Mouse (Mus musculus) embryo, embryonic 11.5 days (tissue): Measurements from ENCODE around the gene Fam227b.

Experiments used
- DNase-seq: peaks from one replicate; pipeline ENCODE4 v3.0.0-alpha.2; 2012; ENCODE audit warnings: low read depth, low spot score

Fam227b gene

DNA sequence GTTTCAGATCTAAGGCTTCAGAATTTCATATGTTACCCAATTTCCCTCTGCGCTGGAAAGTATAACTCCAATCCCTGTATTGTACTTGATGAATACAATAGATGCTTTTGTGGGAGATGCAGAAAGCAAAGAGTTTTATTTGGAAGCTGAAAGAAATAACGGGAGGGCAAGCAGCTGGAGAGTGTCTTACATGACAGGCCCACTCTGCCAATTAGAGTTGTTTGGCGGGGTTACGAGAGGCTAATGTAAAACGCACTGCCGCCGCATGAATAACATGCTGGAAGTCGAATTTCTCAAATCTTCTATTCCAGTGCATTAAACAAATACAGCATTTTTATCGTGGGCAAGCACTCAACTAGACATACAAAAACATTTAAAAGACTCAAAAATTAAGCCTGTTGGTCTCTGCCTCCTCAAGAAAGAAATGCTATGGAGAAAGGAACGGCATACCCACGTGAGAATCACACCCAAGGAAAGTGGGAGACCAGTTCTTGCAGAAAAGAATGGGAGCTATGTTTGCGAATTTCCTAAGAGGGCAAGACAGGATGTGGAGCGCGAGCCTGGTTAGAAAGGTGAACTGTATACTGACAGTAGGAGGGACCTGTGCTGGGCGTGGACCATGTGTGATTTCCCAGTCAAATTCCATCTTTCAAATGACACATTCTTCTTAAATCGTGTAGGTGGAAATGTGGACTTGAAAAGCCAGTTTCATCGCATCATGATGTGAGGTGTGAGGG lies 90.6 kb downstream of the Fam227b start:
- DNase-seq = no peak

DNA sequence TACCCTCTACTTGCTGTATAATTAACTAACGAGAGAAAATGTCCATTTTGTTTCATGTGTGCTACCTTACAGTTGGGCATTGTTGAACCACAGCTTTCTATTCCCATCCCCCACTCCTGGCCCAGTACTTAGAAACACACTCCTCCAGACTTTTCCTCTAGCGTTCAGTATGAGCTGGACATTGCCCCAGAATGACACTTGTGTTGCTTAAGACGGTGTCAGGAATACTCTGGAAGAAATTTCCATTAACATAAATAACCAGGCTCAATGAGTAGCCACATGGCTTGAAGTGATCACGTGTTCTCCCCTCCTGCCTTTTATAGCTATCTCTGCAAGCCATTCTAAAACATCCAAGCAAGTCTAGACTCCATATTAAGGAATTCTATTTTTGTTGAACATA lies 91.2 kb downstream of the Fam227b start:
- no peak for DNase-seq

DNA sequence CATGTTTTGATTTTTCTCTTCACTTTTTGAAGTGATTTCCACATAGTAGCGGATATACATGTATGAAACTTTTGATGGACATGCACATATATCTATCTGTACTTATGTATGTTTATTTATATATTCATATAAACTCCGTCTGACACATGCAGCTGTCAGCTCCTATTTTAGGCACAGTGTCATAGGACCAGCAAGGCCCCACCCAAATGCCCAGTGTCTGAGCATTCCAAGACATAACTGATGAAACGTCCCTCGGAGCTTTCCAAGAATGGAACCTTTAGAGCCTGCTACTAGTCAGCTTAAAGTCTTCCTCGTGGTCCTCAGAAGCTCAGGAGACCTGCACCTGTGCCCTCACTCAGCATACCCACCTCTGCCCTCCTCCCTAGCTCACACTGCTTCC lies 98.1 kb downstream of the Fam227b start:
- no peak for DNase-seq

DNA sequence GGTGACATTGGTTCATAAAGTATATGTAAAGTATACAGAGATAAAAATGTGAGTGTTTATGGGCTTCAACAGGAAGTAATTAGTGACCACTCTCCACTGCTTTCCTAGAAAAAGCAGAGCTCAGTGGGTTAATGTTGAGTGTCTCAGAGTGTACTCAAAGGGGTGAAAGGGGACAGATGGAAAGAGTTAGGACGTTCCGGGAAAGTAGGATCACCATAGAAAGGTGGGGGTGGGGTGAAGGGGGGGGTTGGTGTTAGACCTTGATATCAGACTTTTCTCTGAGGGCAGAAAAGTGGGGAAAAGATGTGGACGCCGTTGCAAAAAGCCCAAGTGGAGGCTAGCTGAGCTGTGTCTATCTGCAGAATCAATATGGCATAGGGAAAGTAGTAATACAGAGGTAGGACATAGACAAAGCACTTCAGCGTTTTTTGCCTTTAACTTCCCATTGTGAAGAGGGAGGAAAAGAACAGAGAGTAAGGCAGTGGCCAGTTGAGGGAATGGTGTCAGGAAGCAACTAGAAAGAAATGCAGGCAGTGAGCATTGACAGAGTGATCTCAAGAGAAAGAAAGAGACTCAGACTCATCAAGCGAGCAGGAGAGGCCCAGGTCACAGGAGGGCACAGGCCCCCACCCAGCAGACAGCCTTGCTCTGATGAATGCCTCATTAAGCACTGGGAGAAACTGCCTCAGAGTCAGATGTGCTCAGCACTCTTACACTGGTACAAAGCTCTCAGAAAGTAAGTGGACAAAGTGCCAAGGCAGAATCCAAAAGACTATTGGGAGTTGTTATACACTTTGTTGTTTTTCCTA lies 98.9 kb downstream of the Fam227b start:
- peak; percentile 14 for DNase-seq

DNA sequence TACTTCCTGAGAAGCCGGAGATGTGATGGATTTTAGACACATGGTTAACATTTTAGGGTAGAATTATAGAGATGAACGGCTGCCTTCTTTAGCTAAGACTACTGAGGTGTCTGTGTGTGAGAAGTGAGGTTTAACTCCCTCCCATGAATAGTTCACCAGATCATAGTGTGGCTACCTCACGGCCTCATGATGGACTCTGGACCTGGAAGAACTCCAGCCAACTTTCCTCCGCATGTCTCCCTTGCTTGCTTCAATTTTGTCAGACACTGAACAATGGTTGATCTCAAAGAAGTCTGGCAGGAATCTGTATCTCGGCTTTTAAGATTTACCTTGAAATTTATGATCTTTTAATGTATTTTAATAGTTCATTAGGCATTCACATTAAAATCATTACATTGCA lies 106.2 kb downstream of the Fam227b start:
- DNase-seq = no peak

DNA sequence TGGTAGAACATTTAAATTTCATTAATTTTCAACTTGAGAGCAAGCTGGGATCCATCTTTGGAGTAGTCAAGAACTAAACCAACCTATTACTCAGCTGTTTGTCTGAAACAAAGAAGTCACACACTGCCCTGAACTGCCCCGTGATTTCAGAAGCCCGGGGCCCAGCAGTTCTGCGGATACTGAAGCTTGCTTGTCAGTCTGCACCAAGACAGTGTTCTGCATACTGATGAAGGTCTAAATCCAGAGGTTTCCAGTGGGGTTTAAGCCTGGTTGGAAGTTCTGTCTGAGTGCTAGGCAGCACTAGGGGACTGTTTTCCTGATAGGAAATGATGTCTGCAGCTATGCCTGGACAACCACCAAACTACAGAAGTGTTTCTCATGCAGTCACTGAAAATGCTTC lies 109.1 kb downstream of the Fam227b start:
- no peak for DNase-seq

DNA sequence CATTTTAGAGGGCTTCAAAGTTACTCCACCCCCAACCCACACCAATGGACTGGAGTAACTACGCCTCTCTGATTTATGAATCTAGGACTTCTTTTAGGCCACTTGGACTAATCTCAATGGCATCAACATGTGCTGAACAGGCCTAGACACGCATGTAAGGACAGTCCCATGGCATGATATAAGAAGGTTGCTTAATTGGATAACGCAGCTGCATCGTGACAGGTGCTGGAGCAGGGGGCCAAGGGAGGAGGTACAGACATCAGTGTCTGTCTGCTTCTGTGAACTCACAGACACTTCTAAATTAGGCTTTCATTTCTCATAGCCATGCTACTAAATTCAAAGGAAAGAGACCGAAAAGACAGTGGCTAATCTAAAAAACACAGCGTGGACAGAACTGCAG lies 110.6 kb downstream of the Fam227b start:
- DNase-seq = no peak

DNA sequence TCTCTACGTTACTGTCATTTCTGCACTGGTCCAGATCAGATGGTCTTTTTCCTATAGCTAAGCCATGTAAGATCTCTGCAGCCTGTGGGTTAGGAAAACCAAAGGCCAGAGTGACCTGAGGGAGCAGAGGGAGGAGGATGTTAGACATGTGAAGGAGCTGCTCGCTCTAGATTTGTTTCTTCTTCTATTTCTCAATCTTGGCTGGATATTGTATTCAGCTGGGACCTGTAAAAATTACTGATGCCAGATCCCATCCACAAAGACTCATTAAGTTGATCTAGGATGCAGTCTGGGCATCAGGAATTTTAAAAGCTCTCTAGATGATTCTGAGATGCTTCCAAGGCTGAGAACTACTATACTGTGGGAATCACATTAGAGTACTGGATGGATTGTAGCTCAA lies 111.2 kb downstream of the Fam227b start:
- DNase-seq = no peak

DNA sequence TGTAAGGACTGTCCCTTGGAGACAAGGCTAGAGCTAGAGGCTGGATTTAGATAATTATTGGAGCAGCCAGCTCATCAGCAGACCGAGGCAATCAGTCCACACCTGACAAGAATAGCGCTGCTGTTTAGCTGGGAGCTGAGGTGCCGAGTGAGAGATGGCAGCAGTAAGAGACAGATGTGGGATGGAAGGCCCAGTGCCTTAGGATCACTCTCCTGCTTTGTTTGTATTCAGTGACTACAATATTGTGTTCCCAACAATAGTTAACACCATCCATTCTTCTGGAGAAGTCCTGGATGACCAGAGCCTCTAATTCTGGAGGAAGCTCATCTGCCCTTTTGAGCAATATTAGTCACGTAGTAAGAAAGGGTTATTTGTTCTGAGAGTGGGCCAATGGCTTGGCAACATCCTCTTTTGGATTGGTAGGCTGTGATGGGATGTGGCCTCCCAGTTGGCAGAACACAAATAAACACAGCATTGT lies 112.4 kb downstream of the Fam227b start:
- no peak for DNase-seq

DNA sequence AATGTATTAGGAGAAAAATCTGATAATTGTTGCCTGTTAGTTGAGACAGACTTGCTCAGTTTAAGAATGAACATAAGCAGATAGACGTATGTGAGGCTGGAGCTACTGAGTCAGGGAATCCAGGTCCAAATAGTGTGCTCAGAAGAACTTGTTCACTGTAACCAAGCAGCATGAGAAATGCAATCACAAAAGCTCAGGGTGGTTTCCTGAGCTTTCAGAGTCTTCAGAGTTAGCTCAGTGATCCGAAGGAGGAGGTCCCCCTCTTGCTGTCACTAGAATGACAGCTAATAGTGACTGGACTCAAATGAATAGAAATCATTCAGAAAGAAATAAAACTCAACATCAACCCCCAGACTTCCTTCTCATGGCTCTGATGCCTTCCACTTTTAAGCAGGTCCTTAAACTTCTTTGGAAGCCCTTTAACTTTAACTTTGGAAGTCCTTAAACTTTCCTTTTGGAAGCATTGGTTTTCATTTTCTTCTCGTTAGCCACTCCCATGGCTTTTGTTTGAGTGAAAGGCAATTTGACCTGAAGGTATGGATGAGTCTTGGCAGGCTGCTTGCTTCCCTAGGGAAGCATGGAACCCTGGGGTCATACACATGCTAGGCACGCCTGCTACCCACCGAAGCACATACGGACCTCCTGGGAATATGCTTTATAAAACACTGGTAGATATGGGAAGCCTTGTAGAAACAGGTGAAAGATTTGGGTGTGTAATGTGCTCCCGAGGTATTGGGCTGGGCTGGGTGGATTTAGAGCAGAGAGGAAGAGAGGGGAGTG lies 113.4 kb downstream of the Fam227b start:
- no peak for DNase-seq

DNA sequence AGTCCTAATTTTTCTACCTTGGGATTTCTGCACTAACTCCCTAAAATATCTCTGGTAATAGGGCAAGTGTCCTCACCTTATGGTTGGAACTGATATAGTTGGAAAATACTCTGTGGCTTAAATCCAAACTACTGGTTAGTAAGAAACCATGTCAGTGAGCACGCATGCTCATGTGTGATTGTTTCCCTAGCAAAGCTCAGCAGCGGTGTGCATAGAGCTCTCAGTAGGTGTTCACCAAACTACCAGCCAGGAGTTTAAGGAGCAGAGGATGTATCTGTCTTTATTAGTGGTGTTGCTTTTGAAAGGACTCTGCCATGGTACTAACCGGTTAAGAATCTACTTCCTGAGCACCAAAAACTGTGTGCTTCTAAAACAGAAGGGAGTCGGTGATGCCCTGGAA lies 115.7 kb downstream of the Fam227b start:
- no peak for DNase-seq

DNA sequence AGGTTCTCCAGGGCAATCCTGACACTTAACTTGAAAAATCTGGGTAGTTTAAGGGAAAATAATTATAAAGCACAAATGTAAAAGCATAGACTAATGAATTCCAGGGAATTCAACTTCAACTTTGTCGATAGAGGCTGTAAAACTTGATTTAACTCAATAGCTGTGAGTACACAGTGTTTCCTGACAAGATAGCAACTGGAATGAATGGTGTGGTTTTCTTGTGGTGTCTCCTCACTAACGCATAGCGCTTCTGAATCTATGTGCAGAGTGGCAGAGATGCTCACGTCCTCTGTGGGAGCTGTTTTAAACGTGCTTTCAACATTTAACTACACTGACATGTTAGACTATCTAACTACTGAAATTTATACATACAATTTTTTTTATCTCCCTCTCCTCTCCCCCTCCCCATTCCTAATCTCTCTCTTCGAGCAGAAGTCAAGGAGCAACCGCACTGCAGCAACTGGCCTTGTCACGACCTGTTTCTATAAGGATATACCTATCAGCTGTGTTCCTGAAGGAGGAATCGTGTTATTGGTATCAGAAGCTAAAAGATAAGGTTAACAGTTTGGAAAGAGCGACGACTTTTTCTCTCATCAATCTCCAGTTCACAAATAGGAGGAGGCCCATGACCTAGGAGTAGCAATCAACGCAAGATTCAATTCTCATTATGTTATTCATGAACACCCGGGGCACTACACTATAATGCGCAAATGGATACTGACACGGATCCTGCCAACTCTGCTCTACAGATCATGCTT lies 116.6 kb downstream of the Fam227b start:
- DNase-seq = no peak

DNA sequence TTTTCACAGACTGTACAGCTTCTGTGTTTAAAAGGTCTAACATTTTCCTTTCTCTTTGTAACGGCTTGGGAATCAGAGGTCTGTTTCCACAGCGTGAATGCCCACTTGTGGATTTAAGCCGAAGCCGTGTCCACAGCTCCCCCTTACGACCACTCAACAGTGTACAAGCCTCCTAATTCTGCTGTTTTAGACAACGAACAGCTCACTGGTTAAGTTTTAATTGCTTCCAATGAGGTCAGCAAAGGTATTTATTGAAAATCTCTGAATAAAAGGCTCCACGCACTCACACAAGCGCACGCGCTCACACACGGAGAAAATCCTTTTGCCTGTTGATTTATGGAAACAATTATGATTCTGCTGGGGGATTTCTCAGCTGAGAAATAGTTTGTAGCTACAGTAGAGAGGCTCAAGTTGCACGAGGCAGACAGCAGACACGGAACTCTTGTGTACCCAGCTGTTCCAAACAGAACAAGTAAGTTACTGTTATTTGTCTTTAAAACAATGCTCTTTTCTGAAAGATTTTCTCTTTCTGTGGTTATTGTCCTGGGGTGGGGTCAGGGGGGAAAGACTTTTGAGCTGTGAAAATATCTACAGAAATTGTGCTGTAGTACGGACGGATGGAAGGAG lies 117.3 kb downstream of the Fam227b start, which contains the start of gene Fgf7:
TSS of gene Fgf7 (plus strand) at position 280 of the 627 bp plus-strand sequence.
- no peak for DNase-seq

DNA sequence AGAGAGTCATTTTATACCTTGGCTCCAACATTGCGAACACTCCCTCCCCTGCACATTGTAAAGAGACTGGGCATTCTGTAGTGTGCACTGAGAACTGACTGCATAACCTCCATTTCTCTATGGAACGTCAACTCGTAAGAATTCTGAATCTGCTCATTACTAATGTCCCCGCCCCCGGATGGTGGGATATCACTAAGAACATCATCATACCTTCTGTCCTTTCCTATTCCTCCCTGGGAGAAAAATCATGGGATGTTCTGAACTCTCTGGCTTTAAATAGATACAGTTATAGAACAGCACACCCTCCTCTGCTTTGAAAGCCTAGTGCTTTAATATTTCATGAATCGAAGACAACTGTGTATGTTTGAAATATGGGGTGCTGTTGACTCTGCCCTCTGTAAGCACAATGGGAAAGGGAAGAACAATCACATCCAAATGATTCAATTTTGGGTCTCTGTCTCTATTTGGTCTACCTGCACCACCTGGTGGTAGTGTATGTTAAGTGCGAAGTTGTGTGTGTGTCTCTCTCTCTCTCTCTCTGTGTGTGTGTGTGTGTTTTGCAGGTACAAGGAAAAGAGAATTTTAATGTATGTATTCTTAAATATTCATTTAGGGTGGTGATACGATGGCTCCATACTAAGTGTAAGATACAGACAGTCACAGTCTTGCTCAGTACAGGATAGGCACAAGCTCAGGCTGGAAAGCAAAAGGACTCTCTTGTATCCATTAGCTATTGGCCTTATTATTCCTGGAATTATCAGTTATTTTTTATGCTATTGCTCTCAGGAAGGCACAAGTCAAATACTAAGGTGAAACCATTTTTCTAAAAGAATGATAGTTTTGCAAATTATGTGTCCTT lies 118.5 kb downstream of the Fam227b start:
- DNase-seq = no peak

DNA sequence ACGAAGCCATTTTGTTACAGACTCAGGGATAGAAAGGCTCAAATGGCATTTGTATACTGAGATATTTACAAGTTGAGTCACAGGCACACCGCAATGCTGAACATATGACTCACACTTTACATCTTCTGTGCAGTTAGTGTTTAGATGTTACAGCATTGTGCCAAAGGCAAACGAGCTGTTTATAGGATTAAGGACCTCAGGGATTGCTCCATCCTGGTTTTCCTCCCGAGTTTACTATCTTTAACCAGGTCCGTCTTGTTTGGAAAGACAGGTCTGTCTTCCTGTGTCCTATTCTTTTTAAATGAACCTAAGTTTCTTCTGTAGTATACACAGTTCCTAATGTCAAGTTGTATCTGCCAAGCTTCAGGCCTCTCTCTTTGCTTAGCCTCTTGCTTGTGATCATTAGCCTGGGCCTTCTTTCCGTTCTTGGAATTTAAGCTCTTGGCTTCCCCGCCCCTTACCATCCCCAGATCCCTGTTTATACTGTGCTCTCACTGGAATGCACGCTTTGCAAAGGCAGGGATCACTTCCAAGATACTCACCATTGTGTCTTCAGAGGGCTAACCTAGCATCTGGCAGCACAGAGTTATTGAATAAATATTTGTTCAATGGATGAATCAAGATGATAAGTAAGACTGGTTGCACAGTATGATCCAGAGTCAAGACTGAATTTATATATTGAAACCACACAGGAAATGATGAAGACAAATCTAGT lies 120.5 kb downstream of the Fam227b start:
- DNase-seq = no peak

DNA sequence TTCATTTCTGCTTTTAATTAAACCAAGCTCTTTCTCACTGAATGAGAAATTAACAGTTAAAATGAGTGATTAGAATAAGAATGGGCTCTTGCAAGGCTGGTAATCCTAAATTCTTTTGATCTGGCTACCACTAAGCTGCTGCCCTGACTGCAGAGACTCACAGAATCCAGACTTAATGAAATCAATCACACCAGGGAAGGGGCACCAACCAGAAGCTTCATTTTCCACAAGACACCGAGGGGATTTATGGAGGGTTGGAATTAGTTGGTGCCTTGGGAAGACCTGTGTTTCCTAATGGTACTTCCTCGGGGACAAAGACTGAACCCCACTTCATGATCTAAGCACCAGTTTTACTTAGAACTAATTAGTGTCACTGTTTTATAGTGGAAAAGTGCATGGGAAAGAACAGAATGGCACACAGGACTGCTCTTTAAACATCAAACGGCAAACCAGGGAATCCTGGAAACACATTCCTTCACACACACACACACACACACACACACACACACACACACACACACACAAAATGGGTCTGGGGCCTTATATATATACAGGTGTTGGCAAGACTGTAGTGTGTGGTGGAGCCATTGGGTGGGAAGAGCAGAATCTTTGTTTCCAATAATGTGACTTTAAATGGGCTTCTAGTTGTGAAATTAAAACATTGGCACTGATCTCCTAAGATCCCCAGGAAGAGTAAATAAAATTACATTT lies 135.9 kb downstream of the Fam227b start:
- no peak for DNase-seq

DNA sequence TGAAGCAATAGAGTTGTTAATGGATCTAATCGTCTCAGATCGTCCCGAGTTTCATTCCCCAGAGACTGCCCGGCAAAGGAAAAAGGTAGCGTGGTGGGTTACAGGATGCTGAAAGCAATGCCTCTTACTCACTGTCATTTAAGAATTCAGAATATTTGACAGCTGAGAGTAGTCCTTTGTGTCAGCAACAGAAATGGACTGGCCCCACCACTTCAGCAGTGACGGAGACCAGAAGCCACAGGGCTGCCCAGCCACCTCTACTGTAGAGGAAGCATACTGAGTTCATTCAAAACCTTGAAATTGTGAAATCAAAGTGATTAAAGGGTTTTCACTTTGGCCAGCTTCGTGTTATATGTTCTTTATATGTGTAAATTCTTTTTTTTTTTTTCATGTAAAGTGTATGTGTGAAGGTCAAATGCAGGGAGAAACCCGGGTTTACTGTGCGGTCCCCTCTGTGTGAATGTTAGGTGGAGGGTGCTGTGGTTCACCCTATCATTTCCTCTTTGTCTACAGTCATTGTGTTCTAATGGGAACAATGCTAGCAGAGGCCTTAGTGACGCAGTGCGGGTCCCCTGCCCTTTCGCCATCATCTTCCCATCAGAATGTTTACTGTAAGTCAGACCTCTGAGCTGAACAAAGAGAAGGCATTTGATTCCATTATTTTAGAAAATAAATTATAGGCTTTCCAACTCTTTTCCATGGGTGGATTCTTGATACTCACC lies 136.7 kb downstream of the Fam227b start:
- DNase-seq = no peak

DNA sequence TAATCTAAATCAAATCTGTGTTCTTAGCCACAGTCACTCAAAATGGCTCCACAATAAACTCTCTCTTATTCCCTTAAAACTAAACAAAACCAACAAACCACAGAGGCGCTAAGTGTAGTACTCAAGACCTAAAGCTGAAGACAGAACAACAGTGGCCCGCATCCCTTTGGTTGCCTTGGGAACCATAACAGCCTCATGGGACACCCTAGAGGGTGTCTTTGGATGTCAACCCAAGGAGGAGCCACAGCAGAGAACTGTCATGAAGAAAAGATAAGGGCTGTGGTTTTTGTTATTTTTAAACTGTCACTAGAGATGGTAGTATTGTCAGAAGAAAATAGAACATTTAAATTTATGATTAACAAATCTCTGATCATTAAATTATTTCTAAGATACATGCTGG lies 145.1 kb downstream of the Fam227b start:
- DNase-seq = no peak
